Mouse (Mus musculus) liver, postnatal 0 days (tissue): ENCODE data around the gene Prr5l. TPM values are rescaled to one million over a fixed set of nuclear protein-coding genes. Genes with fewer than 3 reads are reported as not detected.

ENCODE experiments used
- ATAC-seq: fragments of 200-750 bp; cut with Nextera tagmentation; 2 replicates; pipeline ENCODE4 v1.8.0; 2017; ENCODE audit warnings: mild to moderate bottlenecking, moderate library complexity
- DNase-seq: peaks from one replicate; pipeline ENCODE4 v3.0.0-alpha.2; 2016
- H3K27ac ChIP-seq: fragments of 300-500 bp; sonication (generic); 2 replicates; pipeline ENCODE4 v1.5.1; 2014; ENCODE audit warnings: antibody characterized with exemption, moderate library complexity, mild to moderate bottlenecking, low read depth
- H3K27me3 ChIP-seq: fragments of 300-500 bp; sonication (generic); 2 replicates; pipeline ENCODE4 v1.6.1; 2014; ENCODE audit warnings: low read length, control low read depth, mixed read lengths; ENCODE audit not compliant: insufficient read depth
- H3K36me3 ChIP-seq: fragments of 300-500 bp; sonication (generic); replicated peaks from 2 replicates; pipeline ENCODE4 v1.6.1; 2014; ENCODE audit warnings: mild to moderate bottlenecking, control low read depth, low read length, moderate library complexity, mixed read lengths; ENCODE audit not compliant: insufficient read depth
- H3K4me1 ChIP-seq: fragments of 300-500 bp; sonication (generic); 2 replicates; pipeline ENCODE4 v1.6.1; 2014; ENCODE audit warnings: antibody characterized with exemption, mild to moderate bottlenecking, control low read depth; ENCODE audit not compliant: insufficient read depth
- H3K4me2 ChIP-seq: fragments of 300-500 bp; sonication (generic); 2 replicates; pipeline ENCODE4 v1.6.1; 2014; ENCODE audit warnings: low read depth, mild to moderate bottlenecking, low read length, moderate library complexity, mixed read lengths
- H3K4me3 ChIP-seq: fragments of 300-500 bp; sonication (generic); 2 replicates; pipeline ENCODE4 v1.5.1; 2014; ENCODE audit warnings: low read depth, low read length
- H3K9ac ChIP-seq: fragments of 300-500 bp; sonication (generic); replicated peaks from 2 replicates; pipeline ENCODE4 v1.6.1; 2014; ENCODE audit warnings: mild to moderate bottlenecking, moderate library complexity
- H3K9me3 ChIP-seq: fragments of 300-500 bp; sonication (generic); 2 replicates; pipeline ENCODE4 v1.6.1; 2016; ENCODE audit warnings: mild to moderate bottlenecking, control low read depth, low read length, mixed read lengths
- CTCF ChIP-seq: sonication (generic); IDR thresholded peaks from 2 replicates; pipeline ENCODE4 v1.5.1; 2016; ENCODE audit warnings: antibody characterized with exemption, low read depth
- EP300 ChIP-seq: IDR thresholded peaks from 2 replicates; pipeline ENCODE4 v1.6.1; 2016; ENCODE audit warnings: antibody characterized with exemption, low read depth, mild to moderate bottlenecking
- WGBS: fragments of 180-500 bp; shearing (Covaris S2); extraction: QIAGEN DNeasy Blood & Tissue Kit; methylation state at CpG from one replicate; pipeline ENCODE4 v1.1.7; 2014; ENCODE audit not compliant: insufficient replicate concordance; 5-methylcytosine and 5-hydroxymethylcytosine counted together
- polyA plus RNA-seq: library from polyadenylated mRNA; unstranded; fragments of >200 nt; fragmentation: Nextera tagmentation; extraction: Ambion mirVana; gene quantifications from 2 replicates; pipeline ENCODE4 v1.2.1, GENCODE M21; 2015

The Prr5l gene
- polyA plus RNA-seq, 1 experiment from 2014 or later = 4.0 TPM

DNA sequence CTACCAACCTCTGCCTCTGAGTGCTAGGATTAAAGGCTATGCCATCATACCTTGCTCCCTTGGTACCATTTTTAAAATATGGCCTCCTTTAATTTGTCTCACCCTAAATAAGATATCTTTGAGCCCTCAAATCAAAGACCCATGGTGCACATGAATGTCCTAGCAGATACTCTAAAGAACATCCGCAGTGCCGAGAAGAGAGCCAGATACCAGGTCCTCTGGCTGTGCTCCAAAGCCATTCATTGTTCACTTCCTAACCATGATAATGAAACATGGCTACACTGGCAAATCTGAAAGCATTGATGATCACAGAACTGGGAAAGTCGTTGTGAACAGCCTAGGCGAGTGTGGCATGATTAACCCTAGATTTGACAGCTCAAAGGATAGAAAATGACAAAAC is 189.8 kb downstream of the Prr5l start:
- H3K4me3 ChIP-seq = no peak overlapping the region
- H3K27ac ChIP-seq = no peak overlapping the region
- H3K9ac ChIP-seq = no peak overlapping the region
- ATAC-seq (no peak), DNase-seq (no peak)
- WGBS = 63% methylated on average over 4 of the region's 4 CpGs
- H3K36me3 ChIP-seq = peaks cover 53% of the 10 kb centered on the region
- H3K4me1 ChIP-seq = peaks cover 3% of the 10 kb centered on the region; the same call in 1 of the 2 replicates
- no peaks in the 10 kb centered on the region for H3K9me3 ChIP-seq
- no peak for TF ChIP-seq EP300
- no peak for TF ChIP-seq CTCF
- no peak overlapping the region for H3K4me2 ChIP-seq
- H3K27me3 ChIP-seq = no peaks in the 10 kb centered on the region

DNA sequence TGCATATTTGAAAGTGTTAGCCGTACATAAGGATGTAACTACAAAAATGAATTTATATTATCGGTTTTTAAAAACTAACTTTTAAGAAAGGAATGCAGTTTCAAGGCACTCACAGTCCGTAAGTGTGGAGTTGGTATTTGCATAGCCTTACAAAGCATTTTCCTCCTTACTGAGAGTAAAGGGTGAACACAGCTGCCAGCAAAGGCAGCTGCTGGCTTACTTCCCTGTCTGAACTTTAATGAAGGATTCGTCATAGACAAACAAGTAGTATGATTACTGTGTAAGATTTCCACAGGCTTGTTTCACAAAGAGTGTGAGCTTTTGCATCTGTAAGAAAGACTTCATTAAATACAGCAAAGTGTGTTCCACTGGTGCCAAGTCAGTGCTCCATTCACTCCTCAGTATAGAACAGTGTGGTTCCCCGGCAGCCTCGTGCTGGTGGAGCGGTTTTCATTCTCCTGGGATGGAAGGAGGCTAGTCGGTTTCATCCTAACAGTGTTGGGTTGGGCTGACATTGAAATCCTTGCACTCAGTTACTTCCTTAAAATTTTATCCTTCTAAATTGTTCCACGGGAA is 192.5 kb downstream of the Prr5l start:
- Histone ChIP-seq H3K4me1 (no peaks in the 10 kb centered on the region), H3K4me3 (no peak overlapping the region), H3K4me2 (no peak overlapping the region), H3K36me3 (peaks cover 59% of the 10 kb centered on the region), H3K9me3 (no peaks in the 10 kb centered on the region), H3K9ac (no peak overlapping the region), H3K27ac (no peak overlapping the region), H3K27me3 (no peaks in the 10 kb centered on the region)
- DNase-seq (no peak), ATAC-seq (no peak)
- TF ChIP-seq CTCF (no peak), EP300 (no peak)
- WGBS = 82% methylated on average over 9 of the region's 9 CpGs

DNA sequence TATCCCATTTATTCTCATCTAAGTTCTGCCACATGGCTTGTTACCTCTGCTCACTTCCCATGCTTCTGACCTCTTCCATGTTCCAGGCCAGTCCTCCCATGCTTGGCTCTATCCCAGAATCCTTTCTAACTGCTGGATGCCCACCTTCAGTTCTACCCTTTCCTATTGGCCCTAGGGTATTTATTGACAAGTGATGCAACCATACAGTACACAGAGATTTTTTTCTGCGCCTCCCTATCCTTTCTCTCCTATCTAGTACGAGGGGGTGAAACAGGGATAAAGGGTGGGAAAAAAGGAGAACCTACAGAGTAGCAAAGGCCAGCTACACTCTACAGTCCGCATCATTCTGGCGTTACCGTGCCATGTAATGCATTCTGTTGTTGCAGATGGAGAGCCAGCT is 194.8 kb downstream of the Prr5l start:
- H3K9me3 ChIP-seq = no peaks in the 10 kb centered on the region
- H3K4me3 ChIP-seq = no peak overlapping the region
- DNase-seq (no peak), ATAC-seq (0 out of 2 replicates have a peak, but pooled peaks have one; percentile 21)
- TF ChIP-seq EP300 = no peak
- no peak for TF ChIP-seq CTCF
- no peak overlapping the region for H3K4me2 ChIP-seq
- H3K27ac ChIP-seq = no peak overlapping the region
- WGBS = 82% methylated on average over 5 of the region's 5 CpGs
- no peak overlapping the region for H3K9ac ChIP-seq
- no peaks in the 10 kb centered on the region for H3K27me3 ChIP-seq
- no peaks in the 10 kb centered on the region for H3K4me1 ChIP-seq
- H3K36me3 ChIP-seq = peaks cover 64% of the 10 kb centered on the region

DNA sequence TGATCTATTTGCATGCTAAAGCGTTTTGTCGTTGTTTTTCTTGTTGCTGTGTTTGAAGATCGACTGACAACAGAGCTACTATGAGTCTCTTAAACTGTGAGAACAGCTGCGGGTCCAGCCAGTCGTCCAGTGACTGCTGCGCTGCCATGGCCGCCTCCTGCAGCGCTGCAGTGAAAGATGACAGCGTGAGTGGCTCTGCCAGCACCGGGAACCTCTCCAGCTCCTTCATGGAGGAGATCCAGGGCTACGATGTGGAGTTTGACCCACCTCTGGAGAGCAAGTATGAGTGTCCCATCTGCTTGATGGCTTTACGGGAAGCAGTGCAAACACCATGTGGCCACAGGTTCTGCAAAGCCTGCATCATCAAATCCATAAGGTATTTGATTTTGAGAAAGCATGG is 198.4 kb downstream of the Prr5l start:
- DNase-seq = no peak

DNA sequence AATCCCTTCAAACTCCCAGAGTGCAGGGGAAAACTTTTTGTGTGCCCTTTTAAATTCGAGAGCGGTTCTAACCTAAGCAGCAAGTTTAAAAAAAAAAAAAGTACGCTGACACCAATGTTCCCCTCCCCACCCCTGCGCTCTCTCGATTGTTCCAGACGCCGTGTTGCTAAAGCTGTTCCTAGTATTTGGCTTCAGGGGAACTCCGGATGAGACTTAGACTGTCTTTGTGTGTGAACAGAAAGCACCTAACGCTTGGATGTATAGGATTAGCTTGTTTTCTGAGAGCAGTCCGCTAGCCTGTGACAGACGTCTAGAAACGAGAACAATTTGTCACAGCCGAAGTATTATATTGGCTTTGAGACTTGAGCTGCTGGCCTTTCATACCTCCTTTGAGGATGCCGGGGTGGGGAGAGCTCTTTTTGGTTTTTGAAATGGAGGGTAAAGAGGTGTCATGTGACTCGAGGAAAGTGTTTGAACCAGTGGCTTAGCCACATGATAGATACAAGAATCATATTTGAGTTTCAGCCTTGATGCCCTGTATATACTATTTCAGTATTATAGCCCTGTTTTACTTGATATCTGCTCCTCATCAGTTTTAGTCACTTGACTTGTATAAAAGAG is 203.6 kb downstream of the Prr5l start:
- DNase-seq (no peak), ATAC-seq (0 out of 2 replicates have a peak, but pooled peaks have one; percentile 13)
- no peak overlapping the region for H3K27ac ChIP-seq
- no peaks in the 10 kb centered on the region for H3K9me3 ChIP-seq
- no peaks in the 10 kb centered on the region for H3K27me3 ChIP-seq
- peaks cover 6% of the 10 kb centered on the region; the same call in 1 of the 2 replicates for H3K4me1 ChIP-seq
- WGBS = 4% methylated on average over 15 of the region's 15 CpGs
- 0 out of 2 replicates have a peak, but pooled peaks cover under 1% of the 10 kb centered on the region for H3K36me3 ChIP-seq
- H3K9ac ChIP-seq = peak overlapping the region; percentile 97
- TF ChIP-seq CTCF (no peak), EP300 (no peak)
- peak overlapping the region; percentile 93 for H3K4me3 ChIP-seq
- H3K4me2 ChIP-seq = peak overlapping the region; percentile 89

More for the DNA sequence above, 198.4 kb downstream of the Prr5l start:
- Histone ChIP-seq H3K36me3 (peaks cover 34% of the 10 kb centered on the region), H3K27me3 (no peaks in the 10 kb centered on the region), H3K4me2 (no peak overlapping the region), H3K27ac (no peak overlapping the region), H3K4me1 (peaks cover 4% of the 10 kb centered on the region; the same call in 1 of the 2 replicates), H3K9me3 (no peaks in the 10 kb centered on the region), H3K4me3 (no peak overlapping the region), H3K9ac (no peak overlapping the region)
- TF ChIP-seq EP300 (no peak), CTCF (no peak)
- no peak for ATAC-seq
- WGBS = 89% methylated on average over 12 of the region's 12 CpGs

DNA sequence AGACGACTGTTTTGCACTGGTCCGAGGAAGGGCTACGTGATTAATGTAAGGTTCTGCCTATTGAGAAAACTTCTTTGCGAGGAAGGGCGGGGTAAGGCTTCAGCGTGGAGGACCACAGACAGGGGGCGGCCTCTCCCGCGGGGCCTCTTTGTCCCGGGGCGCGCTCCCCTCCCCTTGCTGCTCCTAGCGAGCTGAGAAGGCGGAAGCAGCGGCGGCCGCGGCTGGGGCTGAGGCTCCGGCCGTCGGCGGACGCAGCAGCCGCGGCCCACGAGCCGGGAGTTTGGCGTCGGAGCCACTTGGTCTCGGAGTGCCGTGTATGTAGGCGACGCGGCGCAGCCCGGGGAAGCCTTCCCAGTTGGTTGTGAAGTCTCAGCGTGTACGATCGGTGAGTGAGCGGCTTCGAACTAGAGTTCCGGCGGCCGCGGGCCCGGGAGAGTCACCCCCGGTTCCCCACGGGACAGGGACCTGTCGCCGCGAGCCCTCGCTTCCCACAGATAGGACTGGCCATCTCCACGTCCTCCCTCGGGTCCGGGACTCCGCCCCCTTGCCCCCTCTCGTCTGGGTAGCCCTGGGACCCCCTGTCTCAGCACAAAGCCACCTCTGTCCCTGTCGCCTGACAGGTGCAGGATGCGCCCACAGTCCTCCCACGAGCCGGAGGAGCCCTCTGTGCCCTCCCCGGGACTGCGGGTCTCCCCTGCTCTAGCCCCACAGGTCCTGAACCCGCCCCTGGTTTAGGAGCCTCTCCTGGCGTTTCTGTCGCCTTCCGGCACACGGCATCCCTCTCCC is 204.4 kb downstream of the Prr5l start, which contains the start of gene Traf6:
Gene Traf6, plus strand, starts transcription at position 194 of the 786 bp plus-strand sequence.
- H3K27ac ChIP-seq = peak within 1 kb of the TSS; percentile 68
- peak; percentile 90 for DNase-seq
- H3K4me1 ChIP-seq = peaks cover 6% of the 10 kb centered on the region; the same call in 1 of the 2 replicates
- no peaks in the 10 kb centered on the region for H3K9me3 ChIP-seq
- H3K4me3 ChIP-seq = peak within 1 kb of the TSS; percentile 93
- H3K36me3 ChIP-seq = no peaks in the 10 kb centered on the region
- peak within 1 kb of the TSS; percentile 89 for H3K4me2 ChIP-seq
- WGBS = under 1% methylated on average over 67 of the region's 68 CpGs
- TF ChIP-seq CTCF = peak; percentile 89
- TF ChIP-seq EP300 = no peak
- H3K27me3 ChIP-seq = no peaks in the 10 kb centered on the region
- ATAC-seq = peak; percentile 96
- H3K9ac ChIP-seq = peak within 1 kb of the TSS; percentile 97
